8 mouse cellular contexts compared by ENCODE assay signal in genomic region chrX:109011611-109012185, GRCm38 (mm10). TPM values are rescaled to one million over a fixed set of nuclear protein-coding genes. Genes with fewer than 3 reads are reported as not detected.
A peak's percentile ranks its signal among the peaks of the same experiment; 100 is the strongest.
DNase-seq lines count a peak whose midpoint lies in the region; ATAC-seq and TF ChIP-seq lines count a peak whose summit lies in the region.

No protein-coding gene starts in this region.

- no peaks in the 10 kb centered on the region for H3K9me3 ChIP-seq in heart, embryonic 11.5 days (replicated peaks; ENCODE audit: control insufficient read depth, low read length)
- H3K9me3 ChIP-seq in kidney, postnatal 0 days (replicated peaks; ENCODE audit: low read length): no peaks in the 10 kb centered on the region

- TF ChIP-seq CTCF in kidney, postnatal 0 days (IDR thresholded peaks at IDR 0.05; ENCODE audit: low read depth): no peak

- peak; percentile 2 to 3 for DNase-seq in right cerebral cortex, adult 2 months (ENCODE audit: low spot score in 2 of 2)
- no peak for DNase-seq in right cerebral cortex, postnatal 4 days
- peak; percentile 12 for DNase-seq in c-Kit-positive CD71-negative TER-119-negative erythroid progenitor cells, embryonic 14.5 days (ENCODE audit: low read depth)
- peak; percentile 6 for DNase-seq in kidney, postnatal 0 days (ENCODE audit: low spot score)
- DNase-seq in testis, postnatal 14 days (ENCODE audit: low spot score): peak; percentile 42
- DNase-seq in layer of hippocampus, postnatal 10 days (ENCODE audit: low spot score in 2 of 2): no peak

- ATAC-seq in heart, embryonic 11.5 days (replicated peaks; ENCODE audit: insufficient number of reproducible peaks, low FRiP score, low TSS enrichment): no peak
- ATAC-seq in kidney, postnatal 0 days (replicated peaks; ENCODE audit: low FRiP score, low read depth): no peak

- H3K27me3 ChIP-seq in heart, embryonic 11.5 days (ENCODE audit: control insufficient read depth, insufficient read depth, low read length): no peaks in the 10 kb centered on the region
- no peaks in the 10 kb centered on the region for H3K27me3 ChIP-seq in kidney, postnatal 0 days (ENCODE audit: insufficient read depth, low read length)

- peak overlapping the region; percentile 31; the same call in 1 of the 2 replicates for H3K9ac ChIP-seq in heart, embryonic 11.5 days (ENCODE audit: low read depth, low read length)
- H3K9ac ChIP-seq in kidney, postnatal 0 days (ENCODE audit: low read depth, low read length): peak overlapping the region; percentile 38; the same call in 1 of the 2 replicates

- no peaks in the 10 kb centered on the region for H3K79me2 ChIP-seq in macrophage (ENCODE audit: inconsistent target)

- no peaks in the 10 kb centered on the region for H3K4me1 ChIP-seq in heart, embryonic 11.5 days (ENCODE audit: control insufficient read depth, insufficient read depth, low read length)
- no peaks in the 10 kb centered on the region for H3K4me1 ChIP-seq in kidney, postnatal 0 days (replicated peaks; ENCODE audit: insufficient read depth, low read length)

- WGBS in heart, embryonic 11.5 days (ENCODE audit: insufficient replicate concordance): 37% methylated on average over 13 of the region's 13 CpGs
- 37% methylated on average over 13 of the region's 13 CpGs for WGBS in kidney, postnatal 0 days
- 30% methylated on average over 13 of the region's 13 CpGs for WGBS in macrophage (ENCODE audit: missing documents)

- peak overlapping the region; percentile 49 for H3K4me3 ChIP-seq in heart, embryonic 11.5 days (ENCODE audit: low read depth, low read length)
- H3K4me3 ChIP-seq in kidney, postnatal 0 days (replicated peaks; ENCODE audit: low read depth, low read length): peak overlapping the region; percentile 45
- peak overlapping the region; percentile 51 for H3K4me3 ChIP-seq in macrophage (ENCODE audit: inconsistent target)

- no peaks in the 10 kb centered on the region for H3K36me3 ChIP-seq in heart, embryonic 11.5 days (ENCODE audit: control insufficient read depth, insufficient read depth, low read length)
- no peaks in the 10 kb centered on the region for H3K36me3 ChIP-seq in kidney, postnatal 0 days (ENCODE audit: insufficient read depth, low read length)
- no peaks in the 10 kb centered on the region for H3K36me3 ChIP-seq in macrophage (ENCODE audit: inconsistent target)

- H3K27ac ChIP-seq in heart, embryonic 11.5 days (ENCODE audit: low read depth, low read length): no peak overlapping the region
- H3K27ac ChIP-seq in kidney, postnatal 0 days: no peak overlapping the region
- peak overlapping the region; percentile 22; the same call in 1 of the 2 replicates for H3K27ac ChIP-seq in macrophage

- H3K4me2 ChIP-seq in heart, embryonic 11.5 days: peak overlapping the region; percentile 57
- peak overlapping the region; percentile 59 for H3K4me2 ChIP-seq in kidney, postnatal 0 days (ENCODE audit: low read length)

RNA-seq across cellular contexts. Expression of gene Hmgn5, which starts 1.5 kb away (rescaled TPM):
- 18.8 and 21.6 TPM in 2 replicates for polyA plus RNA-seq in heart, embryonic 11.5 days (2014; fragmentation: Nextera tagmentation; extraction: Ambion mirVana)
- polyA plus RNA-seq in kidney, postnatal 0 days (2015; fragmentation: Nextera tagmentation; extraction: Ambion mirVana): 21.9 and 23.0 TPM in 2 replicates
- total RNA-seq in macrophage (2018; cell fraction: chromatin; rRNA removed): 1 to 10 TPM in 25 of 26 experiments, under 1 TPM in 1; 0.58 to 7.3 (median 2.6) TPM
- 10 to 100 TPM in 10 of 26 experiments, 1 to 10 TPM in 16; 8.1 to 13.7 (median 9.6) TPM for total RNA-seq in macrophage (2018; cell fraction: cytosol; rRNA removed)
- 10 to 100 TPM in 4 of 26 experiments, 1 to 10 TPM in 22; 3.4 to 15.7 (median 7.0) TPM for total RNA-seq in macrophage (2018; cell fraction: nucleus; rRNA removed)
- 10.2 to 23.6 TPM (median 11.8 TPM) in 3 replicates for polyA plus RNA-seq in macrophage (2018)
- total RNA-seq in layer of hippocampus, postnatal 10 days (2021): 10 to 100 TPM; 10.4 to 12.4 TPM

Comparison
In these comparisons a context has a peak if more than half of its experiments do, and no peak if none do; other contexts are left out.
1. DNase-seq: peak in right cerebral cortex, adult 2 months (2 of 2), c-Kit-positive CD71-negative TER-119-negative erythroid progenitor cells, embryonic 14.5 days (single experiment), kidney, postnatal 0 days (single experiment) and testis, postnatal 14 days (single experiment); none in right cerebral cortex, postnatal 4 days (single experiment) and layer of hippocampus, postnatal 10 days (0 of 2).
2. Peak in every context shown above with its lines, with median percentiles within 50 percentile points of each other: H3K4me3 ChIP-seq.